Mouse (Mus musculus) embryonic facial prominence, embryonic 15.5 days (tissue): ENCODE measurements around the gene Mindy3. TPM values are rescaled to one million over a fixed set of nuclear protein-coding genes. Genes with fewer than 3 reads are reported as not detected.
A peak's percentile ranks its signal among the peaks of the same experiment; 100 is the strongest.
"Not testable (repeated sequence)": the region's sequence is repeated elsewhere in the genome, so short reads cannot be mapped to it uniquely, and the experiment has no call there.

ENCODE experiments used
- ATAC-seq: fragments of 200-750 bp; cut with Nextera tagmentation; 2 replicates; pipeline ENCODE4 v1.8.0; 2017; ENCODE audit warnings: low read depth, moderate TSS enrichment; ENCODE audit not compliant: insufficient number of reproducible peaks, low FRiP score, low TSS enrichment
- H3K27ac ChIP-seq: fragments of 300-500 bp; sonication (generic); replicated peaks from 2 replicates; pipeline ENCODE4 v1.5.1; 2015; ENCODE audit warnings: mild to moderate bottlenecking, inconsistent platforms
- H3K27me3 ChIP-seq: fragments of 300-500 bp; sonication (generic); 2 replicates; pipeline ENCODE4 v1.6.1; 2015; ENCODE audit warnings: inconsistent platforms
- H3K36me3 ChIP-seq: fragments of 300-500 bp; sonication (generic); 2 replicates; pipeline ENCODE4 v1.6.1; 2015; ENCODE audit warnings: mild to moderate bottlenecking, inconsistent platforms
- H3K4me1 ChIP-seq: fragments of 300-500 bp; sonication (generic); 2 replicates; pipeline ENCODE4 v1.6.1; 2015; ENCODE audit warnings: inconsistent platforms
- H3K4me2 ChIP-seq: fragments of 300-500 bp; sonication (generic); replicated peaks from 2 replicates; pipeline ENCODE4 v1.6.1; 2015; ENCODE audit warnings: mild to moderate bottlenecking, inconsistent platforms
- H3K4me3 ChIP-seq: fragments of 300-500 bp; sonication (generic); replicated peaks from 2 replicates; pipeline ENCODE4 v1.5.1; 2015; ENCODE audit warnings: mild to moderate bottlenecking, inconsistent platforms
- H3K9ac ChIP-seq: fragments of 300-500 bp; sonication (generic); 2 replicates; pipeline ENCODE4 v1.6.1; 2015; ENCODE audit warnings: inconsistent platforms
- H3K9me3 ChIP-seq: fragments of 300-500 bp; sonication (generic); replicated peaks from 2 replicates; pipeline ENCODE4 v1.6.1; 2016; ENCODE audit warnings: inconsistent platforms
- WGBS: fragments of 180-500 bp; shearing (Covaris S2); methylation state at CpG from one replicate; pipeline ENCODE4 v1.1.7; 2015; 5-methylcytosine and 5-hydroxymethylcytosine counted together
- polyA plus RNA-seq: library from polyadenylated mRNA; unstranded; fragments of >200 nt; fragmentation: Nextera tagmentation; extraction: Ambion mirVana; gene quantifications from 2 replicates; pipeline ENCODE4 v1.2.1, GENCODE M21; 2015

Gene Mindy3
- 25.6 and 26.4 TPM in 2 replicates for polyA plus RNA-seq

DNA sequence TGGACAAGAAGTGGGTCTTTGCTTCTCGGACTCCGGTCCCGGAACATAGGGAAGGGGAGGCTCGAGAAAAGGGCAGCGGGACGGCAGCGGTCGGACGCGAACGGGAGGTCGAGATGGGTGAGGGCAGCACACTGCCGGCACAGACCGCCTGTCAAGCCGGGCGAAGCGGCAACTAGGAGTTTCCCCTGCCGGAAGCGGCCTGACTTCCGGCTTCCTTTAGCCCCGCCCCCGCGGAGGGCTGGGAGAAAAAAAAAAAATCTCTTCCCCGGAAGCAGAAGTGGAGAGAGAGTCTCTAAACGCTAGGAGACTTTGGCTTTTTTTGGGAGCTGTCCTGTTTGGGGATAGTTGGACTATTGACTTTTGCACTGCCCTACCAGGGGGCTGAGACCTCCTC lies at the start of gene Mindy3:
Mindy3 (minus strand) TSS at position 209 of the 394 bp plus-strand sequence.
- 0% methylated on average over 25 of the region's 25 CpGs for WGBS
- Histone ChIP-seq H3K4me2 (peak within 1 kb of the TSS; percentile 72), H3K27ac (peak within 1 kb of the TSS; percentile 44; the same call in 1 of the 2 replicates), H3K4me1 (peaks cover 8% of the 10 kb centered on the region), H3K9ac (peak within 1 kb of the TSS; percentile 59), H3K36me3 (no peaks in the 10 kb centered on the region), H3K9me3 (no peaks in the 10 kb centered on the region), H3K4me3 (peak within 1 kb of the TSS; percentile 93), H3K27me3 (no peaks in the 10 kb centered on the region)
- ATAC-seq = peak; percentile 82

GRCm38 (mm10) chr2:12459732-12460131 lies 40.5 kb upstream of the Mindy3 start:
- Histone ChIP-seq H3K4me2 (no peak overlapping the region), H3K4me1 (no peaks in the 10 kb centered on the region), H3K36me3 (no peaks in the 10 kb centered on the region), H3K27me3 (no peaks in the 10 kb centered on the region), H3K4me3 (no peak overlapping the region), H3K27ac (no peak overlapping the region), H3K9me3 (no peaks in the 10 kb centered on the region), H3K9ac (no peak overlapping the region)
- ATAC-seq = no peak
- WGBS = 81% methylated on average over 1 of the region's 1 CpGs

- Histone ChIP-seq H3K36me3 (no peaks in the 10 kb centered on the region), H3K4me1 (no peaks in the 10 kb centered on the region), H3K4me2 (no peak overlapping the region), H3K4me3 (no peak overlapping the region), H3K27ac (no peak overlapping the region), H3K9ac (no peak overlapping the region), H3K27me3 (no peaks in the 10 kb centered on the region), H3K9me3 (no peaks in the 10 kb centered on the region)
- WGBS = 80% methylated on average over 3 of the region's 3 CpGs
- no peak for ATAC-seq
Measured at GRCm38 (mm10) chr2:12450108-12450507, 30.8 kb upstream of the Mindy3 start.

DNA sequence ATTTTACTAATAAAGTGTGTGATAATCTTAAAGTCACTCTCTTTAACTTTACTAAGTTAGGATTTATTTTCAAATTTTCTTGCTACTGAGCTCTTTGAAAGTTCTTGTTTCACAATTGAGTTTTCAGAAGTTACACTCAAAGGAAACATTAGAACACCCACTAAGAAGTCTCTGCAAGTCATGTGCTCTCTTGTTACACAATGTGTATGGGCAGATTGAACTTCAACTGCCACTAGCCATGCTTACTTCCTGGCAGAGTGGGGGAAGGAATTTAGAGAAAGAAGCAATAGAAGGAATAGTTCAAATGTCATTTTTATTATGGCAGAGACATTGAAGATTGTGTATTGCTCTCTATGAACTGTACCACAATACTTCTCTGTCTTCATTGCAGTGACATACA lies 20.9 kb upstream of the Mindy3 start:
- Histone ChIP-seq H3K4me2 (no peak overlapping the region), H3K4me3 (no peak overlapping the region)
- ATAC-seq = no peak

GRCm38 (mm10) chr2:12439543-12439942 lies 20.3 kb upstream of the Mindy3 start:
- WGBS = 33% methylated on average over 2 of the region's 2 CpGs
- H3K27ac ChIP-seq = no peak overlapping the region
- no peaks in the 10 kb centered on the region for H3K36me3 ChIP-seq
- no peak overlapping the region for H3K4me3 ChIP-seq
- H3K27me3 ChIP-seq = no peaks in the 10 kb centered on the region
- no peaks in the 10 kb centered on the region for H3K4me1 ChIP-seq
- H3K9ac ChIP-seq = no peak overlapping the region
- ATAC-seq = no peak
- H3K4me2 ChIP-seq = no peak overlapping the region
- H3K9me3 ChIP-seq = no peaks in the 10 kb centered on the region

More for the DNA sequence above, 20.9 kb upstream of the Mindy3 start:
- Histone ChIP-seq H3K9ac (no peak overlapping the region), H3K4me1 (no peaks in the 10 kb centered on the region), H3K9me3 (no peaks in the 10 kb centered on the region), H3K27me3 (no peaks in the 10 kb centered on the region), H3K36me3 (no peaks in the 10 kb centered on the region), H3K27ac (no peak overlapping the region)

DNA sequence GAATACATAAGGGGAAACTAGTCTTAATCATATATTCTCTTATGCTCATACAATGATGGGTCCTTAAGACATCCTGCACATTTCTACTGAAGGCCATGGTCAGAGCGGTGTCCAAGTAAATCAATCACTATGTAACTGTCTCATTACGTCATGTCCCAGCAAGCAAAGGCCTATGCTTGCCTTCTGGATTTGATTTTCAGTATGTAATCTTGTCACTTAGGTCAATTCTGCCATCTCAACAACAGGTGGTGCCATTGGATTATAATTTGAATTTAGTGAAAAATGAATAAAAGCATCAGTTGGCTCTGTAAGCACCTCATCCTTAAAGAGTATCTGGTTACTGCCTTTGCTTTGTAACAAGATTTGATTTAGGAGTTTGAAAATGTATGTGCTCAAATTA lies 18.9 kb upstream of the Mindy3 start:
- ATAC-seq = no peak
- no peaks in the 10 kb centered on the region for H3K27me3 ChIP-seq

GRCm38 (mm10) chr2:12432055-12432454 lies 12.8 kb upstream of the Mindy3 start:
- Histone ChIP-seq H3K27ac (no peak overlapping the region), H3K4me2 (no peak overlapping the region), H3K4me1 (no peaks in the 10 kb centered on the region), H3K4me3 (no peak overlapping the region), H3K9me3 (no peaks in the 10 kb centered on the region), H3K9ac (no peak overlapping the region), H3K36me3 (no peaks in the 10 kb centered on the region), H3K27me3 (no peaks in the 10 kb centered on the region)
- WGBS = 57% methylated on average over 1 of the region's 1 CpGs
- no peak for ATAC-seq

More for the DNA sequence above, 18.9 kb upstream of the Mindy3 start:
- Histone ChIP-seq H3K36me3 (no peaks in the 10 kb centered on the region), H3K4me1 (no peaks in the 10 kb centered on the region), H3K9me3 (no peaks in the 10 kb centered on the region), H3K9ac (no peak overlapping the region), H3K4me3 (no peak overlapping the region), H3K4me2 (no peak overlapping the region), H3K27ac (no peak overlapping the region)
- 38% methylated on average over 2 of the region's 2 CpGs for WGBS

DNA sequence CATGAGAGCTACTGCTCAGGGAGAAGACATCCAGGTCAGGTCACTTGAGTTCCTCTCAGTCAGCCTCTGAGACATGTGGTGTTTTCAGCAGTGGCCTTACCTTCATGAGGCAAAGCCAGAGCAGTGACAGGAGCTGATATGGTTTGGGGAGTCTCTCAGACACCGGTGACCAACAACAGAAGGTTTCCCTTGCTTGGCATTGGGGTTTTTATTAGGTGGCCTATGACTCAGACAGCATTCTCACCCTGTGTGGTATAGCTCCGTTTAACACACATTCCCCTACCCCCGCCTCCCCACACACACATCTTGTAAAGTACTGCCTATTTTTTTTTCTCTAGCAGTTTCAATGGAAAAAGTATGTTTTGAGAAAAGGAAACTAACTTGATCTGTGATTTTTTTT lies 5.1 kb upstream of the Mindy3 start:
- H3K4me3 ChIP-seq = no peak overlapping the region

GRCm38 (mm10) chr2:12423426-12423825 lies 4.2 kb upstream of the Mindy3 start:
- 57% methylated on average over 6 of the region's 6 CpGs for WGBS
- H3K27ac ChIP-seq, H3K4me1 ChIP-seq, H3K9me3 ChIP-seq, ATAC-seq, H3K4me3 ChIP-seq, H3K4me2 ChIP-seq, H3K36me3 ChIP-seq, H3K9ac ChIP-seq, H3K27me3 ChIP-seq: not testable (repeated sequence)

More for the DNA sequence above, 5.1 kb upstream of the Mindy3 start:
- Histone ChIP-seq H3K9me3 (no peaks in the 10 kb centered on the region), H3K27me3 (no peaks in the 10 kb centered on the region), H3K27ac (no peak overlapping the region), H3K9ac (no peak overlapping the region), H3K36me3 (no peaks in the 10 kb centered on the region), H3K4me1 (no peaks in the 10 kb centered on the region), H3K4me2 (no peak overlapping the region)
- no peak for ATAC-seq
- WGBS = 79% methylated on average over 3 of the region's 3 CpGs

DNA sequence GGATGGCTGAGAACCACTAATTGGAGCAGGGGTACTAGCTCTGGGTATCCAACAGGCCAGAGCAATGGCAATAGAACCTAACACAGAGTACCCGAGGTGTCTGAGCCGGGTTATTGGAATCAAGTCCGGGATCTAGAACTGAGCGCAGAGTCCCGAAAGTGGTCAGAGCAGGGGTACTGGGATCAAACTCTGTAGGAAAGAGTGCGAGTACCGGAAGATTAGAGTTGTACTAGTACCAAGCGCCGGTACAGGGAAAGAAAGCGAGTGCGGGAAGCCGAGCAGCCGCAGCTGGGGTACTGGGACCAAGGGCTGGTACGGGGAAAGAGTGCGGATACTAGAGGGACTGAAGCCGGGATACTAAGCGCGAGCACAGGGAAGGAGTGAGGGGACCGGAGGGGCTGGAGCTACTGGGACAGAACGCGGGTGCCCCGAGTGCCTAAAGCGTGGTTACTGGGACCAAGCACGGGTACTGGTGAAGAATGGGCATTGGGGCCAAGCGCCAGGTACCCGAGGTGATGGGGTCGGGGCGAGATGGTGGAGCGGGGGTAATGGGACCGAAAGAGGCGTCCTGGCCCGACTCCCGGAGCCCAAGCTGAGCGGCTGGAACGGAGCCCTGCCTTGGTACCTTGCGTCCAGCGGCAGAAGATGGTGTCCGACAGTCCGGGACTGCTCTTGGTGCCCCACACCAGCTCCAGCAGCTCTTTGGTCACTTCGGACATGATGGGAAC lies 572 bp downstream of the Mindy3 start:
- WGBS = under 1% methylated on average over 40 of the region's 40 CpGs
- ATAC-seq = peak; percentile 51; the same call in 1 of the 2 replicates
- Histone ChIP-seq H3K27me3 (no peaks in the 10 kb centered on the region), H3K27ac (peak overlapping the region; percentile 44; the same call in 1 of the 2 replicates), H3K9me3 (no peaks in the 10 kb centered on the region), H3K36me3 (no peaks in the 10 kb centered on the region), H3K9ac (peak overlapping the region; percentile 59), H3K4me2 (peak overlapping the region; percentile 72), H3K4me1 (peaks cover 8% of the 10 kb centered on the region), H3K4me3 (peak overlapping the region; percentile 93)

DNA sequence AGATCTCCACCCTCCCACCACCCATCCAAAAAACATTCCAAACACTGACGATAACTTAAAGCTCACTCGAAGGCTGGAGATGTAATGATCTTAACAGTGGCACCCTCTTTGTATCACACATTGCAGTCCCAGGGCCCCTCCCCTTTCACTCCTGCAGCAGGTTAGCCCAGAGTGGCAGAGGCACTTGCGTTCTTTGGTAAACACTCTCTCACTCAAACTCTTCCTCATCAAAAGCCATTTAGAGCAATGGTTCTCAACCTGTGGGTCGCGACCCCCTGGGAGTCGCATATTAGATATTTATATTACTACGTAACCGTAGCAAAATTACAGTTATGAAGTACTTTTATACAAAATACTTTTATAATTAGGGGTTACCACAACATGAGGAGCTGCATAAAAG lies 1.1 kb downstream of the Mindy3 start:
- Histone ChIP-seq H3K9ac (0 out of 2 replicates have a peak overlapping the region, but pooled peaks have one; percentile 59), H3K9me3 (no peaks in the 10 kb centered on the region), H3K27ac (no peak overlapping the region), H3K4me1 (peaks cover 8% of the 10 kb centered on the region), H3K4me3 (peak overlapping the region; percentile 93), H3K27me3 (no peaks in the 10 kb centered on the region), H3K4me2 (peak overlapping the region; percentile 72), H3K36me3 (no peaks in the 10 kb centered on the region)
- WGBS = 44% methylated on average over 8 of the region's 8 CpGs
- ATAC-seq = no peak

- H3K9ac ChIP-seq = no peak overlapping the region
- H3K27ac ChIP-seq = no peak overlapping the region
- 83% methylated on average over 2 of the region's 2 CpGs for WGBS
- H3K4me3 ChIP-seq = no peak overlapping the region
- ATAC-seq = no peak
- H3K36me3 ChIP-seq = no peaks in the 10 kb centered on the region
- no peaks in the 10 kb centered on the region for H3K27me3 ChIP-seq
- H3K4me2 ChIP-seq = no peak overlapping the region
- no peaks in the 10 kb centered on the region for H3K4me1 ChIP-seq
- no peaks in the 10 kb centered on the region for H3K9me3 ChIP-seq
Measured at GRCm38 (mm10) chr2:12412309-12412708, 7.0 kb downstream of the Mindy3 start.
